Mouse (Mus musculus) thymus, postnatal 4 days (tissue): ENCODE measurements around the gene Slc35c2.
A peak's percentile ranks its signal among the peaks of the same experiment; 100 is the strongest.

Experiments used
- DNase-seq: peaks from one replicate; pipeline ENCODE4 v3.0.0; 2021

Gene Slc35c2

DNA sequence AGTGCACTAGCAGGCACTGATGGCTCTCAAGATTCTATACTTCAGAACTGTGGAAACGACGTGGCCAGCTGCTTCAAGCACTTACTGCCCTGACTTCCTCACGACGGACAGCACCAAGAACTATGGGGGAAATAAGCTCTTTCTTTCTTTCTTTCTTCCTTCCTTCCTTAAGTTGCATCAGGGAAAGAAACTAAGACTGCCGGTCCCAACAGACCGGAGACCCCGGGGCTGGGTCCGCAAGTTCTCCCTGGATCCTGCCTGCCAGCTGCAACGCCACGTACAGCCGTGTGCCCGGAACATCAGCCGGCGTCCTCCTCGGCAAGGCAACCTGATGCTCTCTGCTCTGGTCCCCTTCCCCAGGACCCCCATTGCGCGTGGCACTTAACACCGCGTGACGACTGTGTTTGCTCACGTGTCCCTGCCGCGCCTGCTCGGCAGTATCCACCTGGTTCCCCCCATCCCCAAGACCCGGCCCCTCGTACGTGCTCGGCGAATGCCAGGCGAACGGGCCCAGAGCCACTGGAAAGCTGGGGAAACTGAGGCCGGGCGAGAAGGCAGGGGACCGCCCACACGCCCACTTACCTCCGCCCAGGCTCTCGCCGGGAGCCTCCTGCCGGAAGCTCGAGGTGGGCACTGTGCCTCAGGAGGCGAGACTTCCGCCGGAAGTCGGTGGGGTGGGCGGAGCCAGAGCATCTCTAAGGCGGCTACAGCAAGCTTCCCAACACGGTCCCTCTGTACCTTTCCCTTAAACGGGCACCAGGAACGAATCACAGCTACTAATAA lies at the start of gene Slc35c2:
TSS of gene Slc35c2 (minus strand) at position 668 of the 783 bp plus-strand sequence.
- peak; percentile 95 for DNase-seq

DNA sequence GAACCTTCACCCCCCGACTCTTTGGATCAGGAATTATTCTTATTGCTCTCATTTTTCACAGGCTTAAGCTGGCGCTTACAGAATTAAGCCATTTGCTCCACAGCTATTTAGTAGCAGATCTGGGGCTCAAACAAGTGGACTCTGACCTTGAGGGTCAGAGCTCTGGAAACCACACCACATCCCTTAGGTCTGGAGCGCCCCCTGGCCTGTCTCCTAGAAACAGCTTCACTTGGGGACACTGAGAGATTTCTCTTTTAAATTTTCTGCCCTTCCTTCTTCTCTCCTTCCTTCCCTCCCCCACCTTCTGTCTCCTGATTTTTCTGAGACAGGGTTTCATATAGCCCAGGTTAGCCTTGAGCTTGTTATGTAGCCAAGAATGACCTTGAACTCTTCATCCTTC lies 49.5 kb upstream of the Slc35c2 start:
- DNase-seq: peak; percentile 59

DNA sequence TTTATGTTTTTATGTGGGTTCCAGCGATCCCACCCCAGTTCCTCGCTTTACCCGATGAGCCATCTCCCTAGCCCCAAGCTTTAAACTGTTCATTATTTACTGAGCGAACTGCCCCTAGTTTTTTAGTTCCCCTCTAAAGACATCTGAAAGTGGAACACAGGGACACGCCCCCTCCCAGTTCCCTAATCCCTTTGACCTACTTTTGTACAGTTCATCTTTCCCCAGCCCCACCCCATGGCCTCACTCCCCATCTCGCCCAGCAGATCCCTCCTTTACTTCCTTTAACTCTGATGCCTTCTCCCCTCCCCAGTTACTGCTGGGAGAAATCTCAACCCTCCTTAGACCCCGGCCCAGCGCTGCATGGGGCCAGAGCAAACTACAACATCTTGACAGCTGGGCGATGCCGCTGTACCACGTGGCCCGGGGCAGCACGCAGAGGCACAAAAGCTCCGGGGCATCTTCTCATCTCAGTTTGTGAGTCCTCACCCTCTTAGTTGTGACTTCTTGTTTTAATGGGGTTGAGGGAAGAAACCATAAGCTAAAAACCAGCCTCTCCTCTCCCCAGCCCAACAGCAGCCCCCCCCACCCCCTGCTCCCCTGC lies 45.0 kb upstream of the Slc35c2 start:
- DNase-seq: no peak

DNA sequence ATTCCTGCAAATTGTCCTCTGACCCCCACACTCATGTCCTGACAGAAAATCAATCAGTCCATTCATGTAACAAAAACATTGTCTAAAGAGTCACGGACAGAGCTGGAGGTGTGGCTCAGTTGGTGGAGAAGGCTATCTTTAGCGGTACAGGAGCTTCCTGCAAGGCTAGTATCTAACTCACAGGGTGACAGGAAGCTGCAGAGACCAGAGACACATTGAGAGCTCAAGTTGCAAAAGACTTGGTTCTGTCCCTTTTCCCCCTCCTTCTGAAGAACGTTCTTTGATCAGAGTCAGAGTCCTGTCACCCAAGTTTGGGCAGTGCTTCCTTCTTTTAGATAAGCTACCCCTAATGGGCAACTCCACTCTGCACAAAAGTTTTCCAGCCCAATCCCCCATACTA lies 42.0 kb upstream of the Slc35c2 start:
- no peak for DNase-seq

DNA sequence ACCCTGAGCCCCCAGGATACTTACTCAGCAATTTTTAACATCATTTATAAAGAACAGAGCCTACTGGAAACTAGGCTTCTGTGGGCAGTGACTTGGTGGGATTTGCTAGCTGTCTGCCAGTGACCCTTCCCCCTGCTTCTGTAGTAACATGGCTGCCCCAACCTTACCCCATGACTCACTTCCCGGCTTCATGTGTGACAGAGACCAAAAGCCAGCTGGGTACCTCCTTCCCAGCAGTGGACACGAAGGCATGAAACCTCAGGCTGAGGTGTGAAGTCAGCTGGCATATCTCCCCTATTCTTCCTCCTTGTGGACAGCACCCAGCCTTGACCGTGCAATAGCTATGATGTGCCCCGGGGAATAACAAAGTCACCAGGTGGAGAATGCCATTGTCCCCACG lies 41.1 kb upstream of the Slc35c2 start:
- no peak for DNase-seq

DNA sequence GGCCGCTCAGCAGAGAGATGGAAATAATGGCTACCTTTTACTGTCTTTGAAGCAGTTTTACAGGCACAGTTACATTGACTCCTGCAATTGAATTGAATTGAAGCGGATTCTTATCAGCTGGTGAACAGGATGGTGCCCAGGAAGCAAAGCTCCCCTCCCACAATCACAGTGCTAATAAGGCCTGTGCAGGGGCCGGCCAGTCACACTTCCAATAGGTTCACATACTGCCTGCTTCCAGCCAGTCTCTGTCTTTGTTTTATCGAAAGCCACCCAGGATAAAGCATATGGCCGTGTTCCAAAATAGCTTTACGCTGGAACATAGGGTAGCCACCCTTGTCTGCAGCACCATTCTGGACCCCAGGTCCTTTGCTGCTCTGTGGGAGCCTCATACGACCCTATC lies 39.7 kb upstream of the Slc35c2 start:
- DNase-seq: no peak

DNA sequence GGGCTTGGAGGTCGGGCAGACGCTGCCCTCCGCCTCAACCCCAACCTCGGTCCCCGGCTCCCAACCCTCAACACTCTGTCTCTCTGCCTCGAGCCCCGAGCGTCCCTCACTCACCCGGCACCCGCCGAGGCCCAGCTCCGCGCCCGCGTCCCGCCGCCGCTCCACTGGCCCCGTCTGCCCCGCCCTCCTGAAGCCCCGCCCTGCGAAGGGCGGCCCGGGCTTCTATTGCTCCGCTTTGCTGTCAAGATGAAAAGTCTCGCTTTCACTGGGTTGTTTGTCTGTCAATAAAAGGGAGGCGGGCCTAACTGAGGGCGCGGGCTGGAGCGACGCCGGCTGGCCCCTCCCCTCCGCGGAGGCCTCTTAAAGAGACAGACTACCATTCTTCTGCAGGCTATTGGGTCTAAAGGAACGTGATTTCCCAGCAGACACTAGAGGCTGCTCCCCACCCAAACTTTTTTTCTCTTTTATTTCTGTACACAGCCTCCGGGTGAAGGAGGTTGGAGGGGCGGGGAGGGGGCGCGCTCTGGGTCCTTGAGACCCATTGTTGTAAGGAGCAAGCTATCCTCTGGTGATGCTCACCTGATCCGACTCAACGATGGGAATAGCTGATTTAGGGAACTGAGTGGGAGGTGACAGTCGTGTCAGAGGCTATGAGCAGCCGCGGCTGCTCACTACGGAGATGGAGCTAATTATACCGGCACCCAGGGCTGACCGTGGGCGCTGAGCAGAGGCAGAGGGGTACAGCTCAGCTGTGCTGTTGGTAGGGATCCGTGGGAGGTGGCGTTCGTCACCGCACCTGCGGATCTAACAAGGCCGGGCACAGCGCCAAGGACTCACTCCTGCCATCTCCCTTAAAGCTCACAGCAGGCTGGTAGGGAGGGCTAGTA lies 38.9 kb upstream of the Slc35c2 start, which contains the start of gene Elmo2:
TSS of gene Elmo2 (minus strand) at position 176 of the 887 bp plus-strand sequence.
- peak; percentile 97 for DNase-seq

DNA sequence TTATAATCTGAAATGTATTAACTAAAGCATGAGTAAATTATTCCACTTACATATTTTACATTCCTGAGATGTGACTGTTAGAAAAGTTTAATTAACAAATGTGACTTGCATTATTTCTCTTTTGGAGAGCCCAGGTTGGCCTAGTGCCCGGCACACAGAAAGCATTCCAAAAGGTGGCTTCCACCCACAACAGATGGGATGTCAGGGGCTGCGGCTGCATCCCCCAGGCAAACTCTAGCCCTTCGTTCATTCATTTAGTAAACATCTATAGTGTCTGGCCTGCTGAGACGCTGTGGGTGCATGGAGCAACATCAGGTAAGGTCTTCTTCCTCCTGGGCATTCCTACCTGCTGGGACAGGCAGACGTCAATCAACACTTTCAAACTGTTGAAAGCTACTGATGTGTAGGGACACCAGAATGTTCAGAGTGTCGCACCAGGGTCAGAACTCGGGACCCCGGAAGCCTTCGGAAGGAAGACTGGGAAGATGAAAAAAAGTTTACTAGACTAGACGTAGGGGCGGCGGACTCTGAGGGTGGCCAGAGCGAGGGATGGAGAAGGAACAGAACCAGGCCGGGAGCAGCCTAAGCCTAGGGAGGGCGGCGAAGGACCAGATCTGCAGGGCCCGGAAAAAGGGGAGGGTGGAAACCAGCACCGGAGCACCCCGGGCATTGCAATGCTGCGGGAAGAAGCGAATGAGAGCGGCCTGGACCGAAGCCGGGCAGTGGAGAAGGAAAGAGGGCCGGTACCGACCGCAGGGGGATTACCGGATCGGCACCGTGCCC lies 38.0 kb upstream of the Slc35c2 start:
- no peak for DNase-seq

DNA sequence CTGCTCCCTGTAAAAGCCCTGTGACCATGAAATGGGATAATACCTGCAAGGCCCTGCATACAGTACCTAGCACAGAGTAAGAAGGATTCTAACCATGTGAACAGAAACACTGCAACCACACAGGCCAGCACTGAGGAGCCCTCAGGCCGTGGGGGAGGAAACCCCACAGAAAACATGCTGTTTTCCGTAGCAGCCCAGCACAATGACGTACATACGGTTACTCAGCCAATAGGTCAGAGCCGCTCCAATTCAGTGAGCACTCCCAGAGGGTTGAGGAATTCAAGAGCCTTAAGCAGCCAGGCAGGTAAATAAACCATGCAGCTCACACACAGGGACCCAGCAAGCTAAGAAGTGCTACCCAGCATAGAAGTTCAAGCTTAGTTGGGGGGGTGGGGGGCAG lies 36.3 kb upstream of the Slc35c2 start:
- no peak for DNase-seq

DNA sequence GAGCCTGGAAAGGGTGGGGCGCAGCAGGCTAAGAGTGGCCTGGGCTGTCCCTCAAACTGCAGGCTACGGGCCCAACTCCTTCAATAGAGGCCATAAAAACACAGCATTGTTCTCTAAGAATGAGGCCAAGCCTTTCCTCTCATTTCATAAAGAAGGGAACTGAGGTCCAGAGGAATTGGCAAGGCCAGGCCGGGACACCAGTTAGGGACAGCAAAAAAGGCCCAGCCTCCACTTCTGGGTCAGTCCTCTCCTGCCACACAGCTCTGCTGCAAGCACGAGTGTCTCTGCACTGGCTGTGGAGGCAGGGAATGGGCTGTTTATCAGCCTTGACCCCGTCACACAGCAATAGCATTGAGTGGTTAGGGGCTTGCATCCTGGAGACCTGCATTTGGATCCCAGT lies 35.8 kb upstream of the Slc35c2 start:
- DNase-seq: no peak

DNA sequence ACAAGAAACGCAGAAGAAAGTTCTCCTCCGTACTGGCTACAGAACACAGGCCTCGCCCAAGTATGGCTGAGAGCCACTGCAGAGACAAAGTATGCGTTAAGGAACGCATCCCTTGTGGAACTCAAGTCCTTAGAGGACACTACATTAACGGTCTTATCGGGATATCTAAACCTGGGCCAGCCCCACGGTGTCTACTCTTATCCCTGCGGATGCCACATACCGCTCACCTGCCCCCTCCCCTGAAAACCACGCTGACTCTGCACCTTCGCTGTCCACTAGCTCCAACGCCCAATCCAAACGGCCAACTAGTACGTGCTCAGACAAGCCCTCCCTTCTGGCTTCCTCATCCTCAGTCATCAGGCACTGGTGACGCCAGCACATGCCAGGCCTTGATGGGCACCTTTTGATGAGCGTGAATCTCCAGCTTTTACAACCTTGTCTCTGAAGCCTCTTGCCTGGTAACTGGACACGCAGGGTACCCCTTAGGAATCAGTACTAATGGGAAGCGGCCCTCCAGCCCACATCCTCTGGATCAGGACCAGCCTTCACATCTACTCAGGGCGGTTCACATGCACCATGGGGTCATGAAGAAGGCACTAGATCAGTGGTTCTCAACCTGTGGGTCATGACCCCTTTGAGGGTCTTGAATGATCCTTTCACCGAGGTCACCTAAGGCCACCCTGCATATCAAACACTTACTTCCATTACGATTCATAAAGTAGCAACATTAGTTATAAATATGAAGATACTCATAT lies 34.5 kb upstream of the Slc35c2 start:
- no peak for DNase-seq

DNA sequence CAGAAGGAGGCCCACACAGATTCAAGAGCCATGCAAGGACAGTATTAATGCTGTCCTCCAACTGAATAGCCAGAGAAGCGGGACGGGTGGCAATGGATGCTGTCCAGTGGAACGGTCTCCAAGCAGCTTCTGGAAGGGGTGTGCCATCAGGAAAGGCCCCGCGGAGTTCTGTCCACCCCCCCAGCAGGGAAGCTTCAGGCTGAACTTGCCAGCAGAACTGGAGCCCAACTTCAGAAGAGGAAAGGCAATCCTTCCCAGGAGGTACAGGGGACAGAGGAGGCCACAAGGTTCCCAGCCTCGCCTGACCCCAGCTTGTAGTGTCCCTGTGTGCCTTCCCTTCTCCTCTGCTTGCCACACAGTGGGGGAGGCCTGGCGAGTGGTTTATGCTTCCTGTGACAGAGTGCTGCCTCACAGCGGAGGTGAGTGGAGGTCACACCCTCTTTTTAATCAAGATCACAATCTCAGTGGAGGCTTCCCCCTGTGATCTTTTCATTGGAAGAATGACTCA lies 33.8 kb upstream of the Slc35c2 start:
- peak; percentile 50 for DNase-seq

DNA sequence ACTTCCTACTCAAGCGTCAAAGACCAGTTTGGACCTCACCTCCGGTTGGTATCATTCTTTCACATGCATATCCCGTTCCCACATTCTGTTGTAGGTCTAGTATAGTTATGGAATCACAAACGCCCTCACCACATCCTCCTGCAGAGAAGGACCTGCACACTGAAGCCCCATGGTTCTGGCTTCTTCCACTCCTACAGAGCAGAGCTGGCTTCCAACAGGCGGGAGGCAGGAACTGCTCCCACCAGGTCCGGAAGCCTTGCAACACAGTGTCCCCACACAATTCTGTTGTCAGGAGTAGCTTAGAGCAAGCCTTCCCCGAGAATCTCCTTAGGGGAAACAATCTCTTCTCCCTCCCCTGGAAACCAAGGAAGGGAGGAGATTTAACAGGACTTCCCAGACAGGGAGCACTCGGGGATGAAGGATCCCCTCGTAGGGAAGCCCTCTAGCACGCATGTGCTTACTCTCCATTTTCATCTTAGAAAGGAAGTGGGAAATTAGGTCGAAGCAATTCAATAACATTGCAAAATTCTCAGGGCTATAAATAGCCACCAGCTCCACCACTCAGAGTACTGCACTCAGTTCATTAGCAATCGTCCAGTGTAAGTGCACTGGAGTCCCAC lies 33.0 kb upstream of the Slc35c2 start:
- no peak for DNase-seq

DNA sequence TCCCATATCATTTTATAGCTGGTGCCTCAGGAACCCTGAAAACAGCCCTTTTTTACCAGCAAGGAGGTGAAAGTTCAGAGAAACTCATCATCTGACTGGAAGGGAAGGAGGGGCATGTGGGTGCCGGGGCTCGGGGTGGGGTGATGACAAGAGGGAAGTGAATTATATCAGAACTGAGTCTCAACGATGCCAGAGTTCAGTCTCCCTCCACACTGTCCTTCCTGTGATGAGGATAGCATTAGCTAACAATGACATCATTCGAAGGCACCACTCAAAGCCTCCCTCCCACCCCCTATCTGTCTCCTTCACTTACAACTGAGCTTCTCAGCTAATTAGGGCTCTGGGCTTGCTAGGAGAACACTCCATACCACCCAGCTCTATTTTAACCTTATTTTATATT lies 31.8 kb upstream of the Slc35c2 start:
- no peak for DNase-seq

DNA sequence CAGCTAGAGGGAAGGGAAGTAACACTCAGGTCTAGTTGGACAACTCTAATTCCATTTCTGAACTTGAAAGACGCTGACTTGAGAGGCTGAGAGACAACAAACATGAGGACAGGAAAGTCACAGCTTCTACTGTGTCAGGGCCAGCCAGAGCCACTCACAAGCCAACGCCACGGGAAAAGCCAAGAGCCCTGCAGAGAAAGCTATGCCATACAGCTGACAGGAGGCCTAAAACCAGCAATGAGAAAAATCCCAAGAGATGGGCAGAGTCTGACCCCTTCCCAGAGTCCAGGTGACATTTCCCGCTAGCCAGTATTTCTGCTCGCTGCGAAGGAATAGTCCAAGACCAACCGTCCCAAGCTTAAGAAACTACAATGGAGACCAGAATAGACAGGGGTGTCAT lies 31.3 kb upstream of the Slc35c2 start:
- no peak for DNase-seq

DNA sequence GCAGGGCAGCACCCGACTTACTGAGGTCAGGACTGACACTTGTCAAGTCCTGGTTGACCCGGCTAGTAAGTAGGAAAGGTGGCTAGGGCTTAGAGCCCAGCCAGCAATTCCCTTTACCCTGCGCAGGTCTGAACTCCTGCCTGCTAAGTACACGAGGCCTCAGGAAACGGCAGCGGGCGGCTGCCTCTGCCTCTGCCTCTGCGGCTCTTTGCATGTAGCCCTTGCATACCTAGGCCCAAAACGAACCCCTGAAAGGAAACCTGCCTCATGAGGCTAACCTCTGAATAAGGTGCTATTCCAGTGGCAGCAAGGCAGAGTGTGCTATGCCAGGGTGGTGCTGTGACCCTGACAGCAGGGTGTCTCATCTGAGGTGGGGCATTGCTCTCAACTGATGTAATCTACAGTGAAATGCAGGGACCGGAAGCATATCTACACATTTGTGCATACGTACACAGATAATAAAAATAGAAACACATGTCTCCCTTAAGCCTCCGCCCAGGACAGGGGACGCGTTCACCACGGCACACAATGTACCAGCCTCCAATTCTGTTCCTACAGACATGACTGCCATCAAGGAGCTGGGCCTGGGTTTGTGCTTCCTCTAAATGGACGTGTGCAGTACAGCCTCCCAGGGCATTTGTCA lies 30.1 kb upstream of the Slc35c2 start:
- no peak for DNase-seq

DNA sequence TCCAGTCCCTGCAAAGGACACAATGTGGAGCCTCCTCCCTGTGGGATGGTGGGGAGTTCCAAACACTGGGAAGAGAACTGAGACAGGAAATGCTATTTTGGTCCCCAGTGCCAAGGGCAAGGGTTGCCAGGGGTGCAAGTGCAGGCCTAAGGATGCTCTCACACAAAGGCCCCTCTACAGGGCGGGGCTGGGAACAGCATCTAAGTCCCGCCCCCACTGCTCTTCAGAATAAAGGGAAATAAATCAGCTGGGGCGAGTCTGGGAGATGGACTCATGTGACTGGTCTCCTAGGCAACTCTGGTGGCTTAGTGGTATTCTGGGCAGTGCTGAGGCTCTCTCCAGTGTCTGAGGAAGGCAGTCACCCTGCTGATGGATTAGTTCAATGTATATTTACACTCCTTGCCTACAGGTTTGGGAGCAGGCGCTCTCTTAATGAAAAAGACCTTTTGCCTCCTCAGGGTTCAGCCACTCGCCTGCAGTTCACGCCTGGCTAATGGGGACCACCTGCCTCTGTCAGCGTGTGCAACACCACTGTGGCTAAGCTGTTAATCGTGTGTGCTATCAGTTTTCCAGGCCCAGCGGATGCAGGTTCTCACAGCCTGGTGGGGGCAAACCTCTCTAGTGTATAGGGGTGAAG lies 29.3 kb upstream of the Slc35c2 start:
- no peak for DNase-seq

DNA sequence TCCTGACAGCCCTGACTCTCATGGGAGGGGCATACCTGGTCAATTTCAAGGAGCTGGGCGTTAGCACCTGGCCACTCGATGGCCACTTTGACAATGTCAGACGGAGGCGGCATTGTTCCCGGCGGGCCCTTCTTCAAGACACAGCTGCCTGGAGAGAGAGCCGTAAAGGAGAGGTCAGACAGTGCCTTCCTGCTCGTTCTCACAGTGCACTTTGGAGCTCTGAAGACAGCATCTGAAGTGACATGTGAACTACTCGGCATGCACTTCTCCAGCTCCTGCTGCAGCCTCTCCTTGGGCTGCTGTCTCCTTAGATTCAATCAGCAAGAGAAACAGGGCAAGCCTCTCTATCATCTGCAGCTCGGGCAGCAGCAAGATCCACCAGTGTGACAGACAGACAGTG lies 28.5 kb upstream of the Slc35c2 start:
- no peak for DNase-seq

DNA sequence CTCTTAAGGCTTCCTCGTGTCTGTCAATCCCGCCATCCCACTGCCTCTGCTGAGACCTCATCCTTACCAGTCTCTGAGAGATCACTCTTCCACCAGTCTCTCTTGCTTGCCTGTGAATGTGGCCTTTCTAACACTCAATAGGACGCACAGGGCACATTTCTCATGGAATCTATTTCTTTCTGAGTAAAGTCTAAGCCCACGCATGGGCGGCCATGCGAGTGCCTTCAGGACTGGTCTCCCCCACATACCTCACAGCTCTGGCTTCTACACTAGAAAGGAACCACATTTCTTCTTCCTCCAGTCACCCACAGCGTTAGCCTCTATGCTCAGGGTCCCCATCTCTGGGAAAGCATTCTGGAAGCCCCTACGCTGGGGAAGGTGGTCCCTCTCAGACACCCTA lies 26.5 kb upstream of the Slc35c2 start:
- DNase-seq: no peak

DNA sequence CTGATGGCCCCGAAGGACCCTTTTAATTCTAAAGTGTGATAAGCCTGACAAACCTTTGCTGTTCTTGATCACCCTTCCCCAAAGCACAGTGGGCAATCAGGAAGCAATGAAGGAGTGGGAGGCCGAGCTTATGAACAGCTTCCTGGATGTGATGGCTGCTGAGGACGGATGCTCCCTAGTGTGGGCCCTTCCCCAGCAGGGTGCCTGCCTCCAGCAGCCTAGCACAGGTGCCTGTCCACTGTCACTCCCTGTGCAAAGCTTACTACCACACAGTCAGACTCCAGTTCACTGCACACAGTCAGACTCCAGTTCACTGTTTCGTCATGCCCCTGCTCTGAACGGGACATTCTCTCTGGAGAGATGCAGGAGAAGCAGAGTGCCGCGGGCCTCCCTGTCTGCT lies 24.7 kb upstream of the Slc35c2 start:
- no peak for DNase-seq
